Mouse (Mus musculus) intestine, embryonic 15.5 days (tissue): ENCODE results near the gene Fbxo2. TPM values are rescaled to one million over a fixed set of nuclear protein-coding genes. Genes with fewer than 3 reads are reported as not detected.
A peak's percentile ranks its signal among the peaks of the same experiment; 100 is the strongest.

Experiments
- ATAC-seq: fragments of 200-750 bp; cut with Nextera tagmentation; 2 replicates; pipeline ENCODE4 v1.8.0; 2017; ENCODE audit warnings: moderate TSS enrichment, moderate library complexity
- H3K27ac ChIP-seq: fragments of 300-500 bp; sonication (generic); 2 replicates; pipeline ENCODE4 v1.5.1; 2015; ENCODE audit warnings: mild to moderate bottlenecking, inconsistent platforms
- H3K27me3 ChIP-seq: fragments of 300-500 bp; sonication (generic); replicated peaks from 2 replicates; pipeline ENCODE4 v1.6.1; 2015; ENCODE audit warnings: inconsistent platforms
- H3K36me3 ChIP-seq: fragments of 300-500 bp; sonication (generic); 2 replicates; pipeline ENCODE4 v1.6.1; 2015; ENCODE audit warnings: inconsistent platforms
- H3K4me1 ChIP-seq: fragments of 300-500 bp; sonication (generic); replicated peaks from 2 replicates; pipeline ENCODE4 v1.6.1; 2015; ENCODE audit warnings: inconsistent platforms
- H3K4me2 ChIP-seq: fragments of 300-500 bp; sonication (generic); replicated peaks from 2 replicates; pipeline ENCODE4 v1.6.1; 2015; ENCODE audit warnings: mild to moderate bottlenecking, inconsistent platforms
- H3K4me3 ChIP-seq: fragments of 300-500 bp; sonication (generic); replicated peaks from 2 replicates; pipeline ENCODE4 v1.5.1; 2015; ENCODE audit warnings: inconsistent platforms
- H3K9ac ChIP-seq: fragments of 300-500 bp; sonication (generic); 2 replicates; pipeline ENCODE4 v1.6.1; 2015; ENCODE audit warnings: inconsistent platforms
- H3K9me3 ChIP-seq: fragments of 300-500 bp; sonication (generic); 2 replicates; pipeline ENCODE4 v1.6.1; 2016; ENCODE audit warnings: inconsistent platforms
- WGBS: fragments of 180-500 bp; shearing (Covaris S2); methylation state at CpG from one replicate; pipeline ENCODE4 v1.1.7; 2015; 5-methylcytosine and 5-hydroxymethylcytosine counted together
- polyA plus RNA-seq: library from polyadenylated mRNA; unstranded; fragments of >200 nt; fragmentation: Nextera tagmentation; extraction: Ambion mirVana; gene quantifications from 2 replicates; pipeline ENCODE4 v1.2.1, GENCODE M21; 2015

Gene Fbxo2
- polyA plus RNA-seq, 1 experiment from 2014 or later, result 0.58 TPM

GRCm38 (mm10) chr4:148150953-148151266, 9.5 kb upstream of the Fbxo2 start:
- Histone ChIP-seq H3K4me3 (peak overlapping the region; percentile 67), H3K9me3 (no peaks in the 10 kb centered on the region), H3K27ac (no peak overlapping the region), H3K9ac (peak overlapping the region; percentile 68; the same call in 1 of the 2 replicates), H3K4me1 (peaks cover 3% of the 10 kb centered on the region; the same call in 1 of the 2 replicates), H3K4me2 (peak overlapping the region; percentile 96), H3K27me3 (no peaks in the 10 kb centered on the region), H3K36me3 (no peaks in the 10 kb centered on the region)
- no peak for ATAC-seq
- WGBS, result 23% methylated on average over 3 of the region's 3 CpGs

GRCm38 (mm10) chr4:148151267-148152168, 8.9 kb upstream of the Fbxo2 start, which contains the start of gene Fbxo6:
Fbxo6 (minus strand) TSS chr4:148152140.
- ATAC-seq, result peak; percentile 93
- under 1% methylated on average over 55 of the region's 67 CpGs for WGBS
- Histone ChIP-seq H3K9me3 (no peaks in the 10 kb centered on the region), H3K9ac (peak within 1 kb of the TSS; percentile 68), H3K4me2 (peak within 1 kb of the TSS; percentile 96), H3K36me3 (no peaks in the 10 kb centered on the region), H3K27ac (peak within 1 kb of the TSS; percentile 80), H3K27me3 (no peaks in the 10 kb centered on the region), H3K4me1 (peaks cover 3% of the 10 kb centered on the region; the same call in 1 of the 2 replicates), H3K4me3 (peak within 1 kb of the TSS; percentile 67)

- Histone ChIP-seq H3K9ac (no peak overlapping the region), H3K4me3 (no peak overlapping the region), H3K4me2 (no peak overlapping the region), H3K27me3 (no peaks in the 10 kb centered on the region), H3K27ac (no peak overlapping the region), H3K9me3 (no peaks in the 10 kb centered on the region), H3K4me1 (peaks cover 3% of the 10 kb centered on the region; the same call in 1 of the 2 replicates), H3K36me3 (no peaks in the 10 kb centered on the region)
- 82% methylated on average over 5 of the region's 5 CpGs for WGBS
- ATAC-seq, result no peak
Observed at GRCm38 (mm10) chr4:148152547-148152946, 7.9 kb upstream of the Fbxo2 start.

GRCm38 (mm10) chr4:148154006-148154405, 6.4 kb upstream of the Fbxo2 start:
- ATAC-seq, result no peak
- H3K4me1 ChIP-seq, result peaks cover 5% of the 10 kb centered on the region
- whole genome bisulfite sequencing, result 87% methylated on average over 4 of the region's 4 CpGs
- H3K4me2 ChIP-seq, result no peak overlapping the region
- H3K9ac ChIP-seq, result no peak overlapping the region
- peaks cover 6% of the 10 kb centered on the region; the same call in 1 of the 2 replicates for H3K27me3 ChIP-seq
- H3K9me3 ChIP-seq, result no peaks in the 10 kb centered on the region
- H3K4me3 ChIP-seq, result no peak overlapping the region
- no peaks in the 10 kb centered on the region for H3K36me3 ChIP-seq
- no peak overlapping the region for H3K27ac ChIP-seq

GRCm38 (mm10) chr4:148154982-148155381, 5.4 kb upstream of the Fbxo2 start:
- Histone ChIP-seq H3K9ac (no peak overlapping the region), H3K27ac (no peak overlapping the region), H3K36me3 (no peaks in the 10 kb centered on the region), H3K4me2 (no peak overlapping the region), H3K9me3 (no peaks in the 10 kb centered on the region), H3K27me3 (peaks cover 6% of the 10 kb centered on the region; the same call in 1 of the 2 replicates), H3K4me1 (peaks cover 11% of the 10 kb centered on the region), H3K4me3 (no peak overlapping the region)
- WGBS, result 64% methylated on average over 3 of the region's 3 CpGs
- ATAC-seq, result no peak

GRCm38 (mm10) chr4:148158436-148159348, 1.7 kb upstream of the Fbxo2 start:
- Histone ChIP-seq H3K4me1 (peaks cover 22% of the 10 kb centered on the region), H3K4me3 (peak overlapping the region; percentile 58), H3K36me3 (no peaks in the 10 kb centered on the region), H3K27ac (no peak overlapping the region), H3K4me2 (peak overlapping the region; percentile 99), H3K9ac (peak overlapping the region; percentile 60), H3K9me3 (no peaks in the 10 kb centered on the region), H3K27me3 (peaks cover 40% of the 10 kb centered on the region)
- no peak for ATAC-seq
- 39% methylated on average over 27 of the region's 27 CpGs for WGBS

- peak overlapping the region; percentile 60 for H3K9ac ChIP-seq
- H3K4me2 ChIP-seq, result peak overlapping the region; percentile 99
- H3K9me3 ChIP-seq, result no peaks in the 10 kb centered on the region
- no peaks in the 10 kb centered on the region for H3K36me3 ChIP-seq
- peak overlapping the region; percentile 58 for H3K4me3 ChIP-seq
- peak; percentile 93 for ATAC-seq
- H3K27me3 ChIP-seq, result peaks cover 51% of the 10 kb centered on the region
- peak overlapping the region; percentile 44; the same call in 1 of the 2 replicates for H3K27ac ChIP-seq
- H3K4me1 ChIP-seq, result peaks cover 29% of the 10 kb centered on the region
- WGBS, result under 1% methylated on average over 46 of the region's 55 CpGs
Observed at GRCm38 (mm10) chr4:148159544-148160435, 631 bp upstream of the Fbxo2 start.

- H3K27ac ChIP-seq, result no peak overlapping the region
- H3K9me3 ChIP-seq, result no peaks in the 10 kb centered on the region
- H3K4me1 ChIP-seq, result peaks cover 33% of the 10 kb centered on the region
- peak overlapping the region; percentile 30 for H3K4me3 ChIP-seq
- WGBS, result 1% methylated on average over 29 of the region's 29 CpGs
- ATAC-seq, result peak; percentile 50
- peaks cover 76% of the 10 kb centered on the region for H3K27me3 ChIP-seq
- no peaks in the 10 kb centered on the region for H3K36me3 ChIP-seq
- H3K4me2 ChIP-seq, result peak overlapping the region; percentile 61
- H3K9ac ChIP-seq, result no peak overlapping the region
Observed at GRCm38 (mm10) chr4:148164002-148164439, 3.6 kb downstream of the Fbxo2 start.

GRCm38 (mm10) chr4:148164461-148164860, 4.0 kb downstream of the Fbxo2 start:
- 1% methylated on average over 16 of the region's 16 CpGs for WGBS
- Histone ChIP-seq H3K4me1 (peaks cover 29% of the 10 kb centered on the region), H3K4me2 (peak overlapping the region; percentile 61), H3K36me3 (no peaks in the 10 kb centered on the region), H3K27me3 (peaks cover 77% of the 10 kb centered on the region), H3K9ac (no peak overlapping the region), H3K27ac (no peak overlapping the region), H3K9me3 (no peaks in the 10 kb centered on the region), H3K4me3 (peak overlapping the region; percentile 30; the same call in 1 of the 2 replicates)
- ATAC-seq, result no peak

- no peak for ATAC-seq
- H3K27me3 ChIP-seq, result peaks cover 81% of the 10 kb centered on the region
- H3K27ac ChIP-seq, result no peak overlapping the region
- H3K4me1 ChIP-seq, result peaks cover 21% of the 10 kb centered on the region
- no peak overlapping the region for H3K4me3 ChIP-seq
- WGBS, result 8% methylated on average over 17 of the region's 17 CpGs
- H3K9ac ChIP-seq, result no peak overlapping the region
- no peaks in the 10 kb centered on the region for H3K9me3 ChIP-seq
- no peak overlapping the region for H3K4me2 ChIP-seq
- no peaks in the 10 kb centered on the region for H3K36me3 ChIP-seq
Observed at GRCm38 (mm10) chr4:148165551-148165950, 5.1 kb downstream of the Fbxo2 start.

GRCm38 (mm10) chr4:148166431-148166830, 6.0 kb downstream of the Fbxo2 start:
- no peak overlapping the region for H3K4me3 ChIP-seq

More at GRCm38 (mm10) chr4:148166431-148166830, 6.0 kb downstream of the Fbxo2 start:
- Histone ChIP-seq H3K4me1 (peaks cover 15% of the 10 kb centered on the region), H3K9ac (no peak overlapping the region), H3K4me2 (peak overlapping the region; percentile 19; the same call in 1 of the 2 replicates), H3K9me3 (no peaks in the 10 kb centered on the region), H3K36me3 (no peaks in the 10 kb centered on the region), H3K27me3 (peaks cover 75% of the 10 kb centered on the region), H3K27ac (no peak overlapping the region)
- WGBS, result 6% methylated on average over 10 of the region's 10 CpGs
- peak; percentile 5; the same call in 1 of the 2 replicates for ATAC-seq
